Mouse (Mus musculus) frontal cortex, adult (tissue): ENCODE data around the gene Fmo6.

ENCODE experiments used
- ATAC-seq: cut with Nextera tagmentation; 2 replicates; pipeline ENCODE4 v1.9.2; 2017; ENCODE audit warnings: mild to moderate bottlenecking, moderate library complexity, mixed read lengths; ENCODE audit not compliant: low TSS enrichment

Fmo6 gene

GRCm38 (mm10) chr1:162937415-162937814, at the start of gene Fmo6:
Fmo6 (minus strand) TSS chr1:162937515.
- no peak for ATAC-seq

- no peak for ATAC-seq
Observed at GRCm38 (mm10) chr1:162986777-162987176, 49.5 kb upstream of the Fmo6 start.

- no peak for ATAC-seq
Observed at GRCm38 (mm10) chr1:162986121-162986748, 48.9 kb upstream of the Fmo6 start.

DNA sequence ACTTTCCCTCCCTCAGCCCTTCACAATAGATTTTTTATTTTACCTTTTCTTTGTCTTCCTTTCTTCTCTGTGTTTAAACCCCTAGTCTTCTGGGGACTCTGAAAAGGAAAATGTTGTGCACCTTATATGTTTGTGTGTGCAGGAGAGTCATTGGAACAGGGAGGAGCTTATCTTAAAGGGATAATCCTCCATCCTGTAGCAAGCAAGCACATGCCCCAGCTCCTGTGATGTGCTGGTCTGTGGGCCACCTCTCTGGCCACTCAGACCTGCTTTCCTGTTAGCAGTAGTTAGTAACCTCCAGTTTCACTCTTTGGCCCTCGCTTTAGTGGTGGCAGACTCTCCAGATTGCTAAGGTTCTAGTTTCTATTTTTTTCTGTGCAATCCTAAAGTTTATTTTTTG, 47.1 kb upstream of the Fmo6 start, which contains the start of gene Fmo3:
Gene Fmo3 (minus strand): TSS at position 101 of the 400 bp plus-strand sequence.
- no peak for ATAC-seq

- no peak for ATAC-seq
Observed at GRCm38 (mm10) chr1:162963556-162963955, 26.2 kb upstream of the Fmo6 start.

DNA sequence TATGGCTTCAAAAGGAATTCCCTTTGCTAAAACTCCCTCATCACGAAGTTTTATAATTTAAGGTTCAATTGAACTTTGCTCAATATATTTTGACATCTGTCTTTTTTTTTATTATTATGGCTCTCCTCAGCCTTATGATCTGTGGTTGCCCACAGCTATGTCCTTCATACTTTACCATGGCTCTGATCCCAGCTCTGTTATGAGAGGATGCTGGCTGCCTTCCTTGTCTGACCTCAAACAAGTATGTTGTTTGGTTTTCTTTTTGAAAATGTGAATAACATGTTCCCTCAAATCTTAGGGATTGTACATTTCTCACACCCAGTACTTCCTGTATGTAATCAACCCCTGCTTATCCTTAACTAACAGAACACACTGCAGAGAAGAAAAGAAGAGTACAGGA, 20.1 kb upstream of the Fmo6 start:
- ATAC-seq: no peak

GRCm38 (mm10) chr1:162953079-162953478, 15.8 kb upstream of the Fmo6 start:
- no peak for ATAC-seq

DNA sequence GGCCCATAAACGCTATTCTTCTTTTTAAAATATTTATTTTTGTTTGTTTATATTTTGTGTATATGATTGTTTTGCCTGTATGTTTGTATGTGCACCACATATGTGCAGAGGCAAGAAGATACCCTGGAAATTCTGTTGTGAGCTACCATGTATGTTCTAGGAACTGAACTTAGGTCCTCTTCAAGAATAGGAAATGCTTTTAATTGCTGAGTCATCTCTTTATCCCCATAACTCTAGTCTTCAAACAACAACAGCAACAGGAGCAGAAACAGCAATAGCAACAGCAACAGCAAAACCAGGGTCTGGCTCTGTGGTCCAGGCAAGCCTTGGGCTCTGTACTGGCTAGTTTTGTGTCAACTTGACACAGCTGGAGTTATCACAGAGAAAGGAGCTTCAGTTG, 12.4 kb upstream of the Fmo6 start:
- no peak for ATAC-seq

DNA sequence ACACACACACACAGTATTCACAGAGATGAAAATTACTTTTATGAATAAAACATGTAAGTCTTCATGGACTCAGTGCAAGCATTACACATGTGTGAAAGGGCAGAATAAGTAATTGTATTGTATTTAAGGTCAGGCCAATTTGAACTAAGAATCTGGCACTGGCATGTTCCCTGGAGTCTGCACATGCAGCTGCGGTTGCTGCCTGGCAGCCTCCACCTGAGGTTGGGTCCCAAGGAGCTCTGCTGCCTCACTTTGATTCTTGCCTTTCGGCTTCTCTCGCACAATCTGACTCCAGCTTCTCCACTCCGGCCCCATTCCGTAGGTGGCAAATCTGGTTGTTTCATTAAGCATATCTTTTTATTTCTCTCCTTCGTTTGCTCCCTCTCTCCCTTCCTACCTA, 10.6 kb upstream of the Fmo6 start:
- ATAC-seq: no peak

GRCm38 (mm10) chr1:162946837-162947558, 9.7 kb upstream of the Fmo6 start:
- ATAC-seq: no peak

- no peak for ATAC-seq
Observed at GRCm38 (mm10) chr1:162943700-162944099, 6.4 kb upstream of the Fmo6 start.

DNA sequence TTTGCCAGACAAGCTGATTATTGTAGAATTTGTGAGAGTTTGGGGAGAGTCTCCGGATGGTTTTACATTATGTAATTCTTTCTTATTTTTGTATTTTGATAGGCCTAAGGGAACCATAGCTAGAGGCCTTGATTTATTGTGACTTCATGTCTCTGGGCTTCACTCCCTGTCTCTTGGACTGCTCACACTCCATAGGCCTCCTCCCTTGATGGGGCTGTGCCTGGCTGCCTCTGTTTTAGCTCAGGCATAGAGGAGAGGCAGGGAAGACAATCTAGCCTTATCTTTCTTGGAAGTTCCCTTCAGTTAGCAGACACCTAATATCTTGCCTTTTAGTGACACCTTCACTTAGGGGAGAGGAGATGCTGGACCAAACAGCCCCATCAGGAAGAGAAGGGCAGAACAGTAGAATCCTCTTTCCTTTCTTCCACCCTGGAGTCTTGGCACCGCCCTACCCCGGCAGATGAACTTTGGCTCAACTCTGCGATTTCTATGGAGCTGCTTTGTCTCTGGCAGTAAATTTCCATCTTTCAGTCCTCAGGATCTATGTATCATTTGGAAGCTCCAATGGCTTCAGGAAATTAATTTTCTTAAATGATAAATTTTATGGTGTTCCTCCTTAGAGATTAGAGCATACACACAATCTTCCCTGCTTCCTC, 1.5 kb upstream of the Fmo6 start:
- ATAC-seq: no peak

DNA sequence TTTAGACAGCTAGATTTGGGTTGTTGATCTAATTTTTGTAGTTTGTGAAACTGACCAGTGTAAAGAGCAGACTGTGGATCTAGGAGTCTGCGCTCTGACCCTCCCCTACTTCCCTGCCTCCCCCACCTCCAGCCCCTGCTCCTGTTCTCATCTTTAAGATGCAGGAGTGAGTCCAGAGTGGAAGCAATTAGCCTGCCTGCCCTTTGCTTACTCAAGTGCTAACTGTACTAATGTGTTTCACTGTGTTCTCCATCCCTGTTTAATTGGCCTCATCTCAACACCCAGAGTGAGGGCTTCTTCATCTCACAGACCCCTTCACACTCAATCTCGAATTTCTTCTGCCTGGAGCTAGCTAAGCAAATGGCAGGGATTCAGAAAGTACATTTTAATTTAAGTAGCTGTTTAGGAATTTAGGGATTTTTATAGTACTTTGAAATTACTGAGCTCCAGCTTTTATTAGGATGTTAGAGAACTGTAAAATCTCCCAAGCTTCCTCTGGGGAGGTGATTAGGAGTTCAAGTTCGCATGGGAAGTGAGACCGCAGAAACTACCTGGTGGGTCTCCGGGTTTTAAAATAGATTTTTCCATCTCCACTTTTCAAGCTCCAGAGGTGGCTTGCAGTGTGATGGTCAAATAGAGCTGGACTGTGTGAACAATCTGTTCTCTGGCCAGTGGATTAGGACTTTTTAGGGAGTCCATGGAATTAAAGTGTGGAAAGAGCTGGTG, 818 bp upstream of the Fmo6 start:
- ATAC-seq: no peak

GRCm38 (mm10) chr1:162934374-162935012, 2.8 kb downstream of the Fmo6 start:
- ATAC-seq: peak; percentile 92

GRCm38 (mm10) chr1:162932386-162932785, 4.9 kb downstream of the Fmo6 start:
- ATAC-seq: no peak

GRCm38 (mm10) chr1:162931880-162932279, 5.4 kb downstream of the Fmo6 start:
- no peak for ATAC-seq

- ATAC-seq: peak; percentile 35
Observed at GRCm38 (mm10) chr1:162931310-162931875, 5.9 kb downstream of the Fmo6 start.

- ATAC-seq: no peak
Observed at GRCm38 (mm10) chr1:162930631-162931030, 6.7 kb downstream of the Fmo6 start.

GRCm38 (mm10) chr1:162929146-162929545, 8.2 kb downstream of the Fmo6 start:
- no peak for ATAC-seq

DNA sequence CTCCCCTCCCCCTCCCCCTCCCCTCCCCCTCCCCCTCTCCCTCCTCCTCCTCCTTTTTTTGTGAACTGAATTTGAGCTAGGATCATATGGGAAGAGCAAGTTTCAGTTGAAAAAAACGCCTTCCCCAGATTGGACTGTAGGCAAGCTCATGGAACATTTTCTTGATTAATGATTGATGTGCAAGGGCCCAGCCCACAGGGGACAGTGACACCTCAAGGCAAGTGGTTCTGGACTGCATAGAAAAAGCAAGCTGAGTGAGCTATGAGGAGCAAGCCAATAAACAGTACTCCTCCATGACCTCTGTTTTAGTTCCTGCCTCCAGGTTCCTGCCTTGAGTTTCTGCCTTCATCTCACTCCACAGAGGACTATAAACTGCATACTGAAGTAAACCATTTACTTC, 12.2 kb downstream of the Fmo6 start:
- no peak for ATAC-seq

GRCm38 (mm10) chr1:162916661-162917060, 20.7 kb downstream of the Fmo6 start:
- ATAC-seq: no peak
